Mouse (Mus musculus): ENCODE data around the gene Snph. TPM values are rescaled to one million over a fixed set of nuclear protein-coding genes. Genes with fewer than 3 reads are reported as not detected.

Gene Snph
- polyA plus RNA-seq, 1 experiment from 2014 or later: 0.30 TPM

DNA sequence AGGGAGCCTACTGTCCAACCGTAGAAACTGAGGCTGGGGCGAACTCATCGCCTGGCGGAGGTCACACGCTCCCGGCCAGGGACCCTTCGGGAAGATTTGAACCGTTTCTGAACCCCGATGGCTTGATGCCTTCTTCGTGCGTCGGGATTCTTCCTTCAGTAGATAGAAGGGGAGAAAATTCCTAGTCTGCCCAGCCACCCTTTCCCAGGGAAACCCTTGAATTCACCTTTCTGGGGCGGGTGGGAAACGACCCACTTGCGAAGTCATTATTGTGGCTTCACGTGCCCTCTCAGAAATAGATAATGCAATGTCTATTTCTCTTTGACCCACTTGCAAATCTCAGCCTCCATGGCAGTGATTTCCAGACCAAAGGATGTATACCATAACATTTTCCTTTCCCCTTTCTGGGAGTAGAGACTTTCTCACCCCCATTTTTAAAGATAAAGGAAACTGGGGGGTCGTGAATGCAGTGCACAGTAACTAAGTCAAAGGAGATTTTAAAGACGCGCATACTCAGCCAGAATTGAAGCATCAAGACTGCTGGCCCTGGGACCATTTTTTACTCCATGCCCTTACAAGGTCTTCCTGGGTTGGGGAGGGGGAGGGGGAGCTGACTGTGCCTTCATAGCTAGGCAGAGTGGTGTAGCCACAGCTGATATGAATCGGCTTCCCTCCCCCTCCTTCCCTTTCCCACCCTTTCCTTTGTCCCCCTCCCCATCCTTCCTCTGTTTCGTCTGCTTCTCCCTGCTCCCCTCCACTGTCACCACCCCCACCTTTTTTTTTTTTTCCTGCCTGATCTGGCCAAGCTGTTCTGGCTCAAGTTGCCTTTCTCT, 89.1 kb downstream of the Snph start:
- ATAC-seq (replicated peaks; ENCODE audit: insufficient number of reproducible peaks, low FRiP score, low TSS enrichment): 0 out of 2 replicates have a peak, but pooled peaks have one; percentile 14
- no peaks in the 10 kb centered on the region for H3K9me3 ChIP-seq (replicated peaks; ENCODE audit: control insufficient read depth, low read length)
- no peaks in the 10 kb centered on the region for H3K27me3 ChIP-seq (ENCODE audit: control insufficient read depth, insufficient read depth, low read length)
- under 1% methylated on average over 21 of the region's 21 CpGs for WGBS (ENCODE audit: insufficient replicate concordance)
- H3K4me3 ChIP-seq (ENCODE audit: low read depth, low read length): peak overlapping the region; percentile 98
- peak overlapping the region; percentile 98 for H3K9ac ChIP-seq (ENCODE audit: low read depth, low read length)
- H3K4me2 ChIP-seq: peak overlapping the region; percentile 88
- peaks cover 16% of the 10 kb centered on the region for H3K36me3 ChIP-seq (ENCODE audit: control insufficient read depth, insufficient read depth, low read length)
- H3K4me1 ChIP-seq (ENCODE audit: control insufficient read depth, insufficient read depth, low read length): peaks cover 46% of the 10 kb centered on the region
- peak overlapping the region; percentile 97 for H3K27ac ChIP-seq (ENCODE audit: low read depth, low read length)

GRCm38 (mm10) chr2:151542323-151543062, 89.9 kb downstream of the Snph start, which contains the start of gene Fkbp1a:
Gene Fkbp1a, plus strand, starts transcription at chr2:151542483.
- Histone ChIP-seq H3K27ac (ENCODE audit: low read depth, low read length) (peak within 1 kb of the TSS; percentile 97), H3K9ac (ENCODE audit: low read depth, low read length) (peak within 1 kb of the TSS; percentile 98), H3K4me3 (ENCODE audit: low read depth, low read length) (peak within 1 kb of the TSS; percentile 98), H3K27me3 (ENCODE audit: control insufficient read depth, insufficient read depth, low read length) (no peaks in the 10 kb centered on the region), H3K36me3 (ENCODE audit: control insufficient read depth, insufficient read depth, low read length) (peaks cover 9% of the 10 kb centered on the region), H3K4me2 (peak within 1 kb of the TSS; percentile 88), H3K9me3 (replicated peaks; ENCODE audit: control insufficient read depth, low read length) (no peaks in the 10 kb centered on the region), H3K4me1 (ENCODE audit: control insufficient read depth, insufficient read depth, low read length) (peaks cover 39% of the 10 kb centered on the region)
- ATAC-seq (replicated peaks; ENCODE audit: insufficient number of reproducible peaks, low FRiP score, low TSS enrichment): peak; percentile 95
- WGBS (ENCODE audit: insufficient replicate concordance): under 1% methylated on average over 78 of the region's 93 CpGs

Other genes starting within 250 kb of the Snph start
- gene 4921509C19Rik, start 156.4 kb downstream of the Snph start, polyA plus RNA-seq (2014; fragmentation: Nextera tagmentation; extraction: Ambion mirVana): not detected in 2 replicates
- gene Nsfl1c, start 138.4 kb downstream of the Snph start, polyA plus RNA-seq (2014; fragmentation: Nextera tagmentation; extraction: Ambion mirVana): 184 TPM in 2 replicates
- 859 and 898 TPM in 2 replicates for gene Fkbp1a, start 90.1 kb downstream of the Snph start, polyA plus RNA-seq (2014; fragmentation: Nextera tagmentation; extraction: Ambion mirVana)
- 0.70 and 1.3 TPM in 2 replicates for gene Sdcbp2, start 60.0 kb downstream of the Snph start, polyA plus RNA-seq (2014; fragmentation: Nextera tagmentation; extraction: Ambion mirVana)
- not detected in 2 replicates for gene Rad21l, start 35.9 kb upstream of the Snph start, polyA plus RNA-seq (2014; fragmentation: Nextera tagmentation; extraction: Ambion mirVana)
- gene Tmem74b, start 69.4 kb upstream of the Snph start, polyA plus RNA-seq (2014; fragmentation: Nextera tagmentation; extraction: Ambion mirVana): 1.4 and 2.7 TPM in 2 replicates
- 30.7 and 33.6 TPM in 2 replicates for gene Psmf1, start 111.6 kb upstream of the Snph start, polyA plus RNA-seq (2014; fragmentation: Nextera tagmentation; extraction: Ambion mirVana)
- 0.10 and 0.24 TPM in 2 replicates for gene Rspo4, start 210.3 kb upstream of the Snph start, polyA plus RNA-seq (2014; fragmentation: Nextera tagmentation; extraction: Ambion mirVana)